Mouse (Mus musculus): Measurements from ENCODE around the gene Nfatc4.

- TF ChIP-seq POLR2A (IDR thresholded peaks at IDR 0.05; ENCODE audit: low read depth, low read length): no peak
- peak; percentile 100; the same call in 1 of the 2 replicates for TF ChIP-seq CTCF (conservative IDR thresholded peaks at IDR 0.05; ENCODE audit: insufficient read depth, insufficient read length, low read depth, low read length)
Measured at GRCm38 (mm10) chr14:55822435-55822990, 431 bp upstream of the Nfatc4 start.

Measured in kidney, adult 2 months (tissue).